Mouse (Mus musculus) stomach, postnatal 0 days (tissue): ENCODE data around the gene Cerkl. TPM values are rescaled to one million over a fixed set of nuclear protein-coding genes. Genes with fewer than 3 reads are reported as not detected.

Experiments used
- ATAC-seq: fragments of 200-750 bp; cut with Nextera tagmentation; 2 replicates; pipeline ENCODE4 v1.8.0; 2017; ENCODE audit not compliant: low FRiP score, low TSS enrichment
- DNase-seq: peaks from one replicate; pipeline ENCODE4 v3.0.0-alpha.2; 2016; ENCODE audit warnings: low spot score
- H3K27ac ChIP-seq: fragments of 300-500 bp; sonication (generic); replicated peaks from 2 replicates; pipeline ENCODE4 v1.5.1; 2014; ENCODE audit warnings: mild to moderate bottlenecking, control low read depth
- H3K27me3 ChIP-seq: fragments of 300-500 bp; sonication (generic); 2 replicates; pipeline ENCODE4 v1.6.1; 2014; ENCODE audit warnings: low read length; ENCODE audit not compliant: control insufficient read depth, insufficient read depth
- H3K36me3 ChIP-seq: fragments of 300-500 bp; sonication (generic); 2 replicates; pipeline ENCODE4 v1.6.1; 2014; ENCODE audit warnings: low read length, mixed read lengths; ENCODE audit not compliant: control insufficient read depth, insufficient read depth
- H3K4me1 ChIP-seq: fragments of 300-500 bp; sonication (generic); replicated peaks from 2 replicates; pipeline ENCODE4 v1.6.1; 2014; ENCODE audit warnings: antibody characterized with exemption; ENCODE audit not compliant: control insufficient read depth, insufficient read depth
- H3K4me2 ChIP-seq: fragments of 300-500 bp; sonication (generic); replicated peaks from 2 replicates; pipeline ENCODE4 v1.6.1; 2014; ENCODE audit warnings: low read depth, mild to moderate bottlenecking, control low read depth, moderate library complexity
- H3K4me3 ChIP-seq: fragments of 300-500 bp; sonication (generic); 2 replicates; pipeline ENCODE4 v1.5.1; 2014; ENCODE audit warnings: low read depth, low read length, control low read depth
- H3K9ac ChIP-seq: fragments of 300-500 bp; sonication (generic); 2 replicates; pipeline ENCODE4 v1.6.1; 2014; ENCODE audit warnings: mild to moderate bottlenecking, low read length, control low read depth, mixed read lengths
- H3K9me3 ChIP-seq: fragments of 300-500 bp; sonication (generic); 2 replicates; pipeline ENCODE4 v1.6.1; 2016; ENCODE audit warnings: low read length; ENCODE audit not compliant: control insufficient read depth
- CTCF ChIP-seq: IDR thresholded peaks from 2 replicates; pipeline ENCODE4 v1.5.1; 2016; ENCODE audit warnings: antibody characterized with exemption, low read depth, mild to moderate bottlenecking, moderate library complexity
- EP300 ChIP-seq: optimal IDR thresholded peaks from 2 replicates; pipeline ENCODE3; 2016; ENCODE audit warnings: antibody characterized with exemption
- WGBS: fragments of 180-500 bp; shearing (Covaris S2); extraction: QIAGEN DNeasy Blood & Tissue Kit; methylation state at CpG from one replicate; pipeline ENCODE4 v1.1.7; 2014; 5-methylcytosine and 5-hydroxymethylcytosine counted together
- polyA plus RNA-seq: library from polyadenylated mRNA; unstranded; fragments of >200 nt; fragmentation: Nextera tagmentation; extraction: Ambion mirVana; gene quantifications from 2 replicates; pipeline ENCODE4 v1.2.1, GENCODE M21; 2015

Gene Cerkl
- polyA plus RNA-seq, 1 experiment from 2014 or later: 0.67 TPM

GRCm38 (mm10) chr2:79354773-79355172, 101.8 kb downstream of the Cerkl start:
- Histone ChIP-seq H3K27ac (no peak overlapping the region), H3K4me1 (no peaks in the 10 kb centered on the region), H3K9me3 (no peaks in the 10 kb centered on the region), H3K4me2 (no peak overlapping the region), H3K27me3 (no peaks in the 10 kb centered on the region), H3K36me3 (no peaks in the 10 kb centered on the region), H3K4me3 (no peak overlapping the region), H3K9ac (no peak overlapping the region)
- DNase-seq: no peak
- TF ChIP-seq CTCF (no peak), EP300 (no peak)
- 87% methylated on average over 16 of the region's 16 CpGs for WGBS
- no peak for ATAC-seq

DNA sequence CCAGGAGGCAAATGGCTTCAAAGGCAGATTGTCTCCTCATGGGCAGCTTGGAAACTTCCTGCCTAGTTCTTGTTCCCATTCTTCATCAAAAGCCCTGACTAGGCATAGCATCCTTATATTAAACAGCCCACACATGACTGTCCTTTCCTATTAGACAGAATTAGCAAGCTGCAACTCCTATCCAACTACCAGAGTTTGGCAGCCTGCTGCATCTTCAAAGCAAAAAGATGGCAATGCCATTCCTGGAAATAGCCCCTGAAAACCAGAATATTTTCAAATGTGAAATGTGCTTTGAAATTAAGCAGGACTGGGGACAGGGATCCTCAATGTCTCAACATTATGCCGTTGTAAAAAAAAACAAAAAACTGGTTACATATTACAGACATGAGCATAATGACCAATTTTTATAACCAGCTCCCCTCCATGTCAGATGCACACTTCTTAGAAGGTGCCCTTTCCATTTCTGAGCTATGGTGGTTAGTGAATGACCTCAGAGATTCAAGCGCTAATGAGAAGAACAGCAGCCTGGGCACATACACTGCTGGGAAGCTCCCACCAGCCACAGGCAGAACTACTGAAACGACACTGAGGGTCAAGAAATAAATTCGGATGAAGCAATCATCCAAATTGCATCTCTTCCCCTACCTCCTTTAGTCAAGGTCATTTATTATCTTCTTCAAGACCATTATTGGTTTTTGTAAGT, 104.3 kb downstream of the Cerkl start:
- no peak for TF ChIP-seq CTCF
- TF ChIP-seq EP300: no peak
- H3K9ac ChIP-seq: no peak overlapping the region
- H3K4me1 ChIP-seq: no peaks in the 10 kb centered on the region
- H3K9me3 ChIP-seq: no peaks in the 10 kb centered on the region
- no peaks in the 10 kb centered on the region for H3K27me3 ChIP-seq
- no peak for ATAC-seq
- H3K4me3 ChIP-seq: no peak overlapping the region
- no peak overlapping the region for H3K4me2 ChIP-seq
- no peaks in the 10 kb centered on the region for H3K36me3 ChIP-seq
- DNase-seq: no peak
- H3K27ac ChIP-seq: no peak overlapping the region
- WGBS: 82% methylated on average over 4 of the region's 4 CpGs

DNA sequence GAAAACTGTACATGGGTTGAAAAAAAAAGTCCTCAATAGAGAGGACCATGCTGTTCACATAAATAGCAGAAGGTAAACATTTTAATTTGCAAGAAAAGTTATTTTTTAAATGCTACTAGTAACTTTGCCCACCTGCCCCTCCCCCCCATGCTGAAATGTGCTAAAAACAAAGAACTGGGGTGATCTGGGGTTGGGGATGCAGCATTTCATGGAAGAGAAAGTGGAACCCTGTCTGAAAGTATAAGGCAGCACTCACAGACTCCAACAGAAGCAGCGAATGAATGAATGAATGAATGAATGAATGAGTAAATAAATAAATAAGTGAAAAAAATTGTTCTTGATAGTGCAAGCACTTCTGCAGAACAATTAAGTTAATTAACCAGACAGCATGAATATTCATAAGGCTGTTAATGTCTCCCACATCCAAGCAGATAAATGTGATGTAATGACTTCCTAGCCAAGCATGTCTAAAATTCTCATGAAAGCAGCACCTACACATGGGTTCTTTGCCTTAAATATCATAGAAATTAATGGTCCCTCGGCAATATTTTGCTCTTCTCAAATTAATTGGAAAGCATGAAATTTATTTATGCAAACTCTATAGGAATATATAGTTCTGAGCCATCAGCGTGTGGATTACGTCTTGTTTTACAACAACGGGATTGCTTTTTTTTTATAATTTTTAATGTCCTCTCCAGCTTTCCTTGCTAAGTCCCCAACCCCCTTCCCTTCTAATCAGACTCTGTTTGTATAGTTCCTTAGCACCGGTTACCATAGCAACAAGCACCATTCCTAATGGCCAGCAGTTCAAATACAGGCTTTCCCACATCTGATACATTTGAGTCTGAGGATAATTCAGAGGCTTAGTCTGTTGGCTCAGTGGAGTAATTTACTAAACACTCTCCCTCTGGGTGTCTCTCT, 105.1 kb downstream of the Cerkl start:
- no peak overlapping the region for H3K9ac ChIP-seq
- no peak for ATAC-seq
- no peaks in the 10 kb centered on the region for H3K36me3 ChIP-seq
- no peak for TF ChIP-seq CTCF
- no peak for TF ChIP-seq EP300
- H3K9me3 ChIP-seq: no peaks in the 10 kb centered on the region
- H3K4me2 ChIP-seq: no peak overlapping the region
- H3K4me3 ChIP-seq: no peak overlapping the region
- DNase-seq: no peak
- 71% methylated on average over 6 of the region's 6 CpGs for WGBS
- no peaks in the 10 kb centered on the region for H3K4me1 ChIP-seq
- no peaks in the 10 kb centered on the region for H3K27me3 ChIP-seq
- no peak overlapping the region for H3K27ac ChIP-seq

- no peak overlapping the region for H3K4me3 ChIP-seq
- H3K4me2 ChIP-seq: no peak overlapping the region
- ATAC-seq (no peak), DNase-seq (no peak)
- TF ChIP-seq CTCF (no peak), EP300 (no peak)
- no peaks in the 10 kb centered on the region for H3K36me3 ChIP-seq
- H3K27me3 ChIP-seq: no peaks in the 10 kb centered on the region
- 64% methylated on average over 8 of the region's 8 CpGs for WGBS
- no peak overlapping the region for H3K27ac ChIP-seq
- H3K4me1 ChIP-seq: no peaks in the 10 kb centered on the region
- no peak overlapping the region for H3K9ac ChIP-seq
- no peaks in the 10 kb centered on the region for H3K9me3 ChIP-seq
These were observed 113.5 kb downstream of the Cerkl start for GRCm38 (mm10) chr2:79343115-79343514.

GRCm38 (mm10) chr2:79339003-79339402, 117.6 kb downstream of the Cerkl start:
- no peak overlapping the region for H3K4me3 ChIP-seq
- no peak overlapping the region for H3K4me2 ChIP-seq
- WGBS: 72% methylated on average over 1 of the region's 1 CpGs
- no peak for TF ChIP-seq CTCF
- no peak for TF ChIP-seq EP300
- H3K4me1 ChIP-seq: no peaks in the 10 kb centered on the region
- no peaks in the 10 kb centered on the region for H3K27me3 ChIP-seq
- H3K36me3 ChIP-seq: no peaks in the 10 kb centered on the region
- no peak for DNase-seq
- H3K27ac ChIP-seq: no peak overlapping the region
- H3K9ac ChIP-seq: no peak overlapping the region
- no peak for ATAC-seq
- no peaks in the 10 kb centered on the region for H3K9me3 ChIP-seq

DNA sequence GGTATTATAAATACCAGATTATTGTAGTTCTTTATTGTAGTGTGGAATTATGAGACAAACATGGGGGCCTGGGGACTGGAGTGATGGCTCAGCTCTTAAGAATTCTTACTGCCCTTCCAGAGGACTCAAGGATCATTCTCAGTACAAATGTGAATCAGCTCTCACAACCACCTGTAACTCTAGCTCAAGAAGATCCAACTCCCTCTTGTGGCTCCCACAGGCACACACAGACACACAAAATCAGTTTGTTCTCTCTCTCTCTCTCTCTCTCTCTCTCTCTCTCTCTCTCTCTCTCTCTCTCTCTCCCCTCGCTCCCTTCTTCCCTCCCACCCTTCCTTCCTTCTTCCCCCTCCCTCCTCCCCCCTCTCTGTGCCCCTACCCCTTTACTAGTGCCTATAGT, 120.4 kb downstream of the Cerkl start:
- no peak overlapping the region for H3K4me3 ChIP-seq
- ATAC-seq: no peak
- no peak for DNase-seq
- H3K27ac ChIP-seq: no peak overlapping the region
- no peaks in the 10 kb centered on the region for H3K9me3 ChIP-seq
- H3K4me1 ChIP-seq: no peaks in the 10 kb centered on the region
- H3K9ac ChIP-seq: no peak overlapping the region
- TF ChIP-seq EP300: no peak
- TF ChIP-seq CTCF: peak; percentile 49
- no peaks in the 10 kb centered on the region for H3K36me3 ChIP-seq
- H3K27me3 ChIP-seq: no peaks in the 10 kb centered on the region
- H3K4me2 ChIP-seq: no peak overlapping the region
- WGBS: 78% methylated on average over 1 of the region's 1 CpGs
